Mouse (Mus musculus): Measurements from ENCODE around the gene Saa1. TPM values are rescaled to one million over a fixed set of nuclear protein-coding genes. Genes with fewer than 3 reads are reported as not detected.

Saa1 gene
- polyA plus RNA-seq, 1 experiment from 2014 or later = 0.25 TPM

- Histone ChIP-seq H3K27ac (ENCODE audit: low read length) (peak within 1 kb of the TSS; percentile 67), H3K27me3 (ENCODE audit: control insufficient read depth, insufficient read depth, low read length) (peaks cover 2% of the 10 kb centered on the region; the same call in 1 of the 2 replicates), H3K9me3 (replicated peaks; ENCODE audit: control insufficient read depth, low read length) (no peaks in the 10 kb centered on the region), H3K36me3 (ENCODE audit: control insufficient read depth, insufficient read depth) (peaks cover 8% of the 10 kb centered on the region; the same call in 1 of the 2 replicates), H3K4me2 (ENCODE audit: low read depth, low read length) (peak within 1 kb of the TSS; percentile 72), H3K9ac (ENCODE audit: low read length) (peak within 1 kb of the TSS; percentile 96), H3K4me3 (ENCODE audit: low read length) (peak within 1 kb of the TSS; percentile 96), H3K4me1 (ENCODE audit: control insufficient read depth, insufficient read depth, low read length) (peaks cover 9% of the 10 kb centered on the region)
- under 1% methylated on average over 38 of the region's 38 CpGs for WGBS
- peak; percentile 91 for ATAC-seq (replicated peaks; ENCODE audit: extremely low read depth, insufficient read depth, low FRiP score)
Observed at GRCm38 (mm10) chr7:46710390-46710844, 32.4 kb downstream of the Saa1 start, which contains the start of gene Saal1. Saal1 (minus strand) TSS chr7:46710680.

GRCm38 (mm10) chr7:46700521-46701025 lies 42.2 kb downstream of the Saa1 start:
- Histone ChIP-seq H3K27me3 (ENCODE audit: control insufficient read depth, insufficient read depth, low read length) (no peaks in the 10 kb centered on the region), H3K4me1 (ENCODE audit: control insufficient read depth, insufficient read depth, low read length) (no peaks in the 10 kb centered on the region), H3K9me3 (replicated peaks; ENCODE audit: control insufficient read depth, low read length) (no peaks in the 10 kb centered on the region), H3K36me3 (ENCODE audit: control insufficient read depth, insufficient read depth) (peaks cover 59% of the 10 kb centered on the region), H3K4me2 (ENCODE audit: low read depth, low read length) (no peak overlapping the region), H3K4me3 (ENCODE audit: low read length) (no peak overlapping the region), H3K27ac (ENCODE audit: low read length) (no peak overlapping the region), H3K9ac (ENCODE audit: low read length) (no peak overlapping the region)
- 92% methylated on average over 6 of the region's 6 CpGs for WGBS
- ATAC-seq (replicated peaks; ENCODE audit: extremely low read depth, insufficient read depth, low FRiP score) = no peak

- WGBS = 63% methylated on average over 1 of the region's 1 CpGs
- Histone ChIP-seq H3K4me3 (ENCODE audit: low read length) (no peak overlapping the region), H3K9ac (ENCODE audit: low read length) (no peak overlapping the region), H3K27ac (ENCODE audit: low read length) (no peak overlapping the region), H3K4me1 (ENCODE audit: control insufficient read depth, insufficient read depth, low read length) (no peaks in the 10 kb centered on the region), H3K9me3 (replicated peaks; ENCODE audit: control insufficient read depth, low read length) (no peaks in the 10 kb centered on the region), H3K4me2 (ENCODE audit: low read depth, low read length) (no peak overlapping the region), H3K27me3 (ENCODE audit: control insufficient read depth, insufficient read depth, low read length) (no peaks in the 10 kb centered on the region), H3K36me3 (ENCODE audit: control insufficient read depth, insufficient read depth) (peaks cover 39% of the 10 kb centered on the region)
- no peak for ATAC-seq (replicated peaks; ENCODE audit: extremely low read depth, insufficient read depth, low FRiP score)
Observed at GRCm38 (mm10) chr7:46696754-46697153, 46.0 kb downstream of the Saa1 start.

Other genes with a start within 250 kb of the Saa1 start
- gene Sergef, start 103.2 kb downstream of the Saa1 start, polyA plus RNA-seq (2015; fragmentation: Nextera tagmentation; extraction: Ambion mirVana) = 11.0 and 11.4 TPM in 2 replicates
- 0.61 and 1.1 TPM in 2 replicates for gene Tph1, start 70.4 kb downstream of the Saa1 start, polyA plus RNA-seq (2015; fragmentation: Nextera tagmentation; extraction: Ambion mirVana)
- gene Saal1, start 32.3 kb downstream of the Saa1 start, polyA plus RNA-seq (2015; fragmentation: Nextera tagmentation; extraction: Ambion mirVana) = 14.2 and 15.4 TPM in 2 replicates
- gene Saa3, start 27.3 kb downstream of the Saa1 start, polyA plus RNA-seq (2015; fragmentation: Nextera tagmentation; extraction: Ambion mirVana) = 0.62 and 0.84 TPM in 2 replicates
- not detected in 2 replicates for gene Saa4, start 10.4 kb downstream of the Saa1 start, polyA plus RNA-seq (2015; fragmentation: Nextera tagmentation; extraction: Ambion mirVana)
- not detected in 2 replicates for gene Saa2, start 8.8 kb upstream of the Saa1 start, polyA plus RNA-seq (2015; fragmentation: Nextera tagmentation; extraction: Ambion mirVana)
- 10.4 and 13.0 TPM in 2 replicates for gene Hps5, start 53.1 kb upstream of the Saa1 start, polyA plus RNA-seq (2015; fragmentation: Nextera tagmentation; extraction: Ambion mirVana)
- 32.2 and 33.3 TPM in 2 replicates for gene Gtf2h1, start 53.1 kb upstream of the Saa1 start, polyA plus RNA-seq (2015; fragmentation: Nextera tagmentation; extraction: Ambion mirVana)
- 3,218 and 3,386 TPM in 2 replicates for gene Ldha, start 98.5 kb upstream of the Saa1 start, polyA plus RNA-seq (2015; fragmentation: Nextera tagmentation; extraction: Ambion mirVana)
- gene Ldhc, start 118.2 kb upstream of the Saa1 start, polyA plus RNA-seq (2015; fragmentation: Nextera tagmentation; extraction: Ambion mirVana) = not detected in 2 replicates
- gene Tsg101, start 177.0 kb upstream of the Saa1 start, polyA plus RNA-seq (2015; fragmentation: Nextera tagmentation; extraction: Ambion mirVana) = 161 and 164 TPM in 2 replicates
- 7.9 and 8.4 TPM in 2 replicates for gene Uevld, start 215.5 kb upstream of the Saa1 start, polyA plus RNA-seq (2015; fragmentation: Nextera tagmentation; extraction: Ambion mirVana)
- gene Gm9999, start 240.6 kb upstream of the Saa1 start, polyA plus RNA-seq (2015; fragmentation: Nextera tagmentation; extraction: Ambion mirVana) = not detected in 2 replicates